21 mouse cellular contexts compared by ENCODE assay signal in the genomic region with DNA sequence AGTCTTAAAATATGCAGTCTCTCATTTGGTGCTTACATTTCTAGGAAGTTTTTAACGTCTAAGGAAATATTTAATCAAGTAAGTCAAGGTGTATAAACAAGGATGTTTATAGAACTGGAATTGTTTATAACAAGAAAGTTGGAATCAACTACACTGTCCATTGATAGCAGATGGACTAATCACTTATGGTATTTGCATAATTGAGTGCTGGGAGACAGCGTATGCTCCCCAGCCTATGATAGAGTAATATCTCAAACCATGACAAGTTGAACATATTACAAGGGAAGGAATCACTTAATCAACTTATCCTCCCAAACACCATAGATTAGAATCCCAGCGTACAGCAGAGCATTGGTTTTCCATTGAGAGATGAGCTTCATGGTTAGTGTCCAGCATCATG.
DNase-seq lines count a peak whose midpoint lies in the region; ATAC-seq and TF ChIP-seq lines count a peak whose summit lies in the region.
"Had no signal": no experiment of that assay in that cellular context is flagged by ENCODE, and none has a peak within 500 bp of the region (broad histone marks: within the 10 kb centered on the region; RNA-seq: fewer than 3 reads in every experiment).

No protein-coding gene starts in this region.

- 30% methylated on average over 3 of the region's 3 CpGs for WGBS in lung, embryonic 14.5 days
- WGBS in lung, embryonic 16.5 days: 36% methylated on average over 3 of the region's 3 CpGs

- H3K27ac ChIP-seq in lung, embryonic 14.5 days (ENCODE audit: low read depth): 0 out of 2 replicates have a peak overlapping the region, but pooled peaks have one; percentile 21
- H3K27ac ChIP-seq in lung, embryonic 16.5 days (ENCODE audit: low read length): no peak overlapping the region
- H3K27ac ChIP-seq: embryonic facial prominence, embryonic 13.5 days; embryonic facial prominence, embryonic 15.5 days; forebrain, embryonic 10.5 days; forebrain, embryonic 12.5 days had no signal

- H3K9ac ChIP-seq in lung, embryonic 14.5 days: no peak overlapping the region
- no peak overlapping the region for H3K9ac ChIP-seq in lung, embryonic 16.5 days (ENCODE audit: low read length)
- H3K9ac ChIP-seq: embryonic facial prominence, embryonic 13.5 days; embryonic facial prominence, embryonic 15.5 days; forebrain, embryonic 12.5 days had no signal

- no peak overlapping the region for H3K4me3 ChIP-seq in lung, embryonic 14.5 days (ENCODE audit: low read depth, low read length)
- H3K4me3 ChIP-seq in lung, embryonic 16.5 days (ENCODE audit: low read length): no peak overlapping the region
- H3K4me3 ChIP-seq: embryonic facial prominence, embryonic 13.5 days; embryonic facial prominence, embryonic 15.5 days; erythroblast, embryonic 14.5 days; forebrain, embryonic 10.5 days; forebrain, embryonic 12.5 days had no signal

- peak; percentile 44 for DNase-seq in lung, embryonic 14.5 days
- DNase-seq in lung, adult 18-20 months: no peak
- no peak for DNase-seq in lung, postnatal 10 days
- DNase-seq: adrenal gland, adult 2 months; adrenal gland, postnatal 10 days; adrenal gland, postnatal 25 days; cerebellum, adult 11 months; cerebellum, adult 18-20 months; cerebellum, adult 8-10 months; cerebellum, adult 9-11 months; cerebellum, postnatal 14 days; cerebellum, postnatal 36 days; embryo, embryonic 11 days had no signal

- H3K9me3 ChIP-seq in lung, embryonic 14.5 days (ENCODE audit: low read depth, low read length): no peaks in the 10 kb centered on the region
- no peaks in the 10 kb centered on the region for H3K9me3 ChIP-seq in lung, embryonic 16.5 days (ENCODE audit: control insufficient read depth, low read length)
- H3K9me3 ChIP-seq: embryonic facial prominence, embryonic 13.5 days; embryonic facial prominence, embryonic 15.5 days; forebrain, embryonic 10.5 days; forebrain, embryonic 12.5 days had no signal

- no peak overlapping the region for H3K4me2 ChIP-seq in lung, embryonic 14.5 days
- no peak overlapping the region for H3K4me2 ChIP-seq in lung, embryonic 16.5 days (ENCODE audit: low read depth, low read length)
- H3K4me2 ChIP-seq: embryonic facial prominence, embryonic 13.5 days; embryonic facial prominence, embryonic 15.5 days; forebrain, embryonic 12.5 days had no signal

- ATAC-seq in lung, embryonic 14.5 days (ENCODE audit: insufficient read depth): peak; percentile 76
- peak; percentile 55; the same call in 1 of the 2 replicates for ATAC-seq in lung, embryonic 16.5 days (ENCODE audit: low read depth)
- ATAC-seq: forebrain, embryonic 14.5 days; forebrain, embryonic 16.5 days had no signal

- H3K4me1 ChIP-seq in lung, embryonic 14.5 days (ENCODE audit: insufficient read depth): peaks cover 11% of the 10 kb centered on the region; the same call in 1 of the 2 replicates
- peaks cover 8% of the 10 kb centered on the region for H3K4me1 ChIP-seq in lung, embryonic 16.5 days (replicated peaks; ENCODE audit: control insufficient read depth, insufficient read depth, low read length)
- H3K4me1 ChIP-seq: embryonic facial prominence, embryonic 13.5 days; embryonic facial prominence, embryonic 15.5 days; forebrain, embryonic 10.5 days; forebrain, embryonic 12.5 days had no signal

- no peak for TF ChIP-seq CTCF in lung, embryonic 14.5 days (IDR thresholded peaks at IDR 0.05; ENCODE audit: low read depth)

- no peaks in the 10 kb centered on the region for H3K36me3 ChIP-seq in lung, embryonic 14.5 days (ENCODE audit: insufficient read depth)
- H3K36me3 ChIP-seq in lung, embryonic 16.5 days (ENCODE audit: control insufficient read depth, insufficient read depth, low read length): no peaks in the 10 kb centered on the region
- H3K36me3 ChIP-seq: embryonic facial prominence, embryonic 13.5 days; embryonic facial prominence, embryonic 15.5 days; forebrain, embryonic 10.5 days; forebrain, embryonic 12.5 days had no signal

- no peaks in the 10 kb centered on the region for H3K27me3 ChIP-seq in lung, embryonic 14.5 days (ENCODE audit: insufficient read depth, low read length)
- no peaks in the 10 kb centered on the region for H3K27me3 ChIP-seq in lung, embryonic 16.5 days (ENCODE audit: control insufficient read depth, insufficient read depth, low read depth, low read length)
- H3K27me3 ChIP-seq: embryonic facial prominence, embryonic 13.5 days; embryonic facial prominence, embryonic 15.5 days; forebrain, embryonic 12.5 days had no signal
